ENCODE assay signal across 8 mouse cellular contexts in genomic region chr11:98942555-98942922, GRCm38 (mm10). TPM values are rescaled to one million over a fixed set of nuclear protein-coding genes. Genes with fewer than 3 reads are reported as not detected.
DNase-seq lines count a peak whose midpoint lies in the region; ATAC-seq lines count a peak whose summit lies in the region.

No protein-coding gene starts in this region.

- H3K4me3 ChIP-seq in heart, embryonic 14.5 days (ENCODE audit: control insufficient read depth in 1 of 2, insufficient read depth in 1 of 2, low read depth in 1 of 2, low read length in 2 of 2) = peak overlapping the region; percentile 44 to 51
- H3K4me3 ChIP-seq in hindbrain, embryonic 10.5 days = peak overlapping the region; percentile 80
- H3K4me3 ChIP-seq in midbrain, embryonic 13.5 days (replicated peaks) = peak overlapping the region; percentile 56

- H3K4me1 ChIP-seq in heart, embryonic 14.5 days (ENCODE audit: control insufficient read depth in 2 of 2, insufficient read depth in 2 of 2, low read length in 2 of 2) = peaks cover 83 to 86% of the 10 kb centered on the region in 2 experiments
- peaks cover 94% of the 10 kb centered on the region for H3K4me1 ChIP-seq in hindbrain, embryonic 10.5 days (replicated peaks)
- H3K4me1 ChIP-seq in midbrain, embryonic 13.5 days (replicated peaks) = peaks cover 84% of the 10 kb centered on the region

- H3K4me2 ChIP-seq in heart, embryonic 14.5 days (ENCODE audit: low read length) = peak overlapping the region; percentile 72
- H3K4me2 ChIP-seq in midbrain, embryonic 13.5 days (replicated peaks) = peak overlapping the region; percentile 92

- DNase-seq in heart, adult 11 months = no peak
- peak; percentile 60 for DNase-seq in MN1 (ENCODE audit: low spot score)
- DNase-seq in hindbrain, embryonic 10.5 days (ENCODE audit: low spot score) = no peak
- no peak for DNase-seq in cerebellum, adult 11-12 months
- DNase-seq in kidney, postnatal 4 days = no peak

- H3K9ac ChIP-seq in heart, embryonic 14.5 days (ENCODE audit: low read length) = peak overlapping the region; percentile 95
- peak overlapping the region; percentile 71 for H3K9ac ChIP-seq in midbrain, embryonic 13.5 days (replicated peaks)

- no peak for ATAC-seq in heart, embryonic 14.5 days (ENCODE audit: insufficient number of reproducible peaks, insufficient read depth, low FRiP score, low read depth)
- peak; percentile 12 for ATAC-seq in midbrain, embryonic 13.5 days
- ATAC-seq in monocyte, adult 5-6 weeks (replicated peaks; ENCODE audit: insufficient number of reproducible peaks, low FRiP score, low TSS enrichment, poor library complexity, severe bottlenecking) = no peak

- H3K27me3 ChIP-seq in heart, embryonic 14.5 days (ENCODE audit: control insufficient read depth, insufficient read depth, low read length) = no peaks in the 10 kb centered on the region
- H3K27me3 ChIP-seq in hindbrain, embryonic 10.5 days (ENCODE audit: insufficient read depth, poor library complexity, severe bottlenecking) = peaks cover 17% of the 10 kb centered on the region
- H3K27me3 ChIP-seq in midbrain, embryonic 13.5 days = peaks cover 12% of the 10 kb centered on the region

- WGBS in heart, embryonic 14.5 days = 34% methylated on average over 3 of the region's 3 CpGs
- 72% methylated on average over 3 of the region's 3 CpGs for WGBS in hindbrain, embryonic 10.5 days
- WGBS in midbrain, embryonic 13.5 days = 69% methylated on average over 3 of the region's 3 CpGs

- no peaks in the 10 kb centered on the region for H3K36me3 ChIP-seq in heart, embryonic 14.5 days (ENCODE audit: control insufficient read depth, insufficient read depth, low read length)
- H3K36me3 ChIP-seq in hindbrain, embryonic 10.5 days = no peaks in the 10 kb centered on the region
- H3K36me3 ChIP-seq in midbrain, embryonic 13.5 days = no peaks in the 10 kb centered on the region

- peak overlapping the region; percentile 100 for H3K27ac ChIP-seq in heart, embryonic 14.5 days (replicated peaks in 1 of 2; ENCODE audit: control insufficient read depth in 1 of 2, insufficient read depth in 1 of 2, low read depth in 2 of 2, low read length in 2 of 2)
- H3K27ac ChIP-seq in hindbrain, embryonic 10.5 days = peak overlapping the region; percentile 87
- H3K27ac ChIP-seq in midbrain, embryonic 13.5 days = peak overlapping the region; percentile 88

- H3K9me3 ChIP-seq in heart, embryonic 14.5 days (ENCODE audit: control insufficient read depth, low read length) = no peaks in the 10 kb centered on the region
- no peaks in the 10 kb centered on the region for H3K9me3 ChIP-seq in hindbrain, embryonic 10.5 days
- H3K9me3 ChIP-seq in midbrain, embryonic 13.5 days = no peaks in the 10 kb centered on the region

RNA-seq across cellular contexts. Expression of gene Rara, which starts 14.9 kb away (rescaled TPM):
- 31.4 and 33.4 TPM in 2 replicates for polyA plus RNA-seq in heart, embryonic 14.5 days (2014; fragmentation: Nextera tagmentation; extraction: Ambion mirVana)
- 28.4 and 53.7 TPM in 2 replicates for polyA plus RNA-seq in hindbrain, embryonic 10.5 days (2016; fragmentation: Nextera tagmentation; extraction: Ambion mirVana)
- polyA plus RNA-seq in midbrain, embryonic 13.5 days (2015; fragmentation: Nextera tagmentation; extraction: Ambion mirVana) = 7.5 and 9.1 TPM in 2 replicates
- total RNA-seq in monocyte, adult 5-6 weeks (2017) = 61.0 to 76.9 TPM (median 62.9 TPM) in 3 replicates

RNA-seq across cellular contexts. Expression of gene Cdc6, which starts 34.9 kb away (rescaled TPM):
- polyA plus RNA-seq in heart, embryonic 14.5 days (2014; fragmentation: Nextera tagmentation; extraction: Ambion mirVana) = 15.6 and 17.5 TPM in 2 replicates
- 45.3 and 63.7 TPM in 2 replicates for polyA plus RNA-seq in hindbrain, embryonic 10.5 days (2016; fragmentation: Nextera tagmentation; extraction: Ambion mirVana)
- polyA plus RNA-seq in midbrain, embryonic 13.5 days (2015; fragmentation: Nextera tagmentation; extraction: Ambion mirVana) = 10.6 and 11.3 TPM in 2 replicates
- 0.67 to 1.7 TPM (median 0.75 TPM) in 3 replicates for total RNA-seq in monocyte, adult 5-6 weeks (2017)

RNA-seq across cellular contexts. Expression of gene Gjd3, which starts 40.3 kb away (rescaled TPM):
- 1.00 and 2.3 TPM in 2 replicates for polyA plus RNA-seq in heart, embryonic 14.5 days (2014; fragmentation: Nextera tagmentation; extraction: Ambion mirVana)
- 0.44 TPM in 1 of 2 replicates, not detected in the other for polyA plus RNA-seq in hindbrain, embryonic 10.5 days (2016; fragmentation: Nextera tagmentation; extraction: Ambion mirVana)
- 0.58 and 0.99 TPM in 2 replicates for polyA plus RNA-seq in midbrain, embryonic 13.5 days (2015; fragmentation: Nextera tagmentation; extraction: Ambion mirVana)
- not detected in 3 replicates for total RNA-seq in monocyte, adult 5-6 weeks (2017)
